Mouse (Mus musculus) bone marrow, adult 2 months (tissue): ENCODE measurements at regions not wholly inside any gene's neighbourhood (a gene's known extent, or its start where the extent isn't known, plus 50 kb on each side); places are given as distances from the start of the nearest gene placed in this dataset.

Experiments
- H3K27ac ChIP-seq: fragments of 200-500 bp; 2 replicates; pipeline ENCODE4 v1.5.1; 2012; ENCODE audit warnings: low read depth, mild to moderate bottlenecking, control low read depth, inconsistent platforms, low read length; ENCODE audit not compliant: control insufficient read depth, poor library complexity, insufficient read depth
- H3K4me1 ChIP-seq: fragments of 200-500 bp; 2 replicates; pipeline ENCODE4 v1.6.1; 2011; ENCODE audit warnings: low read length; ENCODE audit not compliant: control insufficient read depth, insufficient read depth
- H3K4me3 ChIP-seq: fragments of 200-500 bp; replicated peaks from 2 replicates; pipeline ENCODE3; 2011; ENCODE audit warnings: mild to moderate bottlenecking, low read depth, low read length, control low read depth; ENCODE audit not compliant: control insufficient read depth
- CTCF ChIP-seq: fragments of 200-500 bp; IDR thresholded peaks from 2 replicates; pipeline ENCODE4 v1.5.1; 2011; ENCODE audit warnings: low read length, control low read depth; ENCODE audit not compliant: control insufficient read depth, insufficient read depth
- POLR2A ChIP-seq: fragments of 200-500 bp; IDR thresholded peaks from 2 replicates; pipeline ENCODE4 v1.6.1; 2011; ENCODE audit warnings: low read depth, mild to moderate bottlenecking, control low read depth, low read length, borderline replicate concordance; ENCODE audit not compliant: control insufficient read depth
- WGBS: fragments of 180-500 bp; shearing (Covaris S2); methylation state at CpG from one replicate; pipeline ENCODE4 v1.1.7; 2018; 5-methylcytosine and 5-hydroxymethylcytosine counted together

- Histone ChIP-seq H3K27ac (no peak overlapping the region), H3K4me3 (no peak overlapping the region), H3K4me1 (no peaks in the 10 kb centered on the region)
- WGBS = 57% methylated on average over 11 of the region's 11 CpGs
- TF ChIP-seq CTCF = no peak
- no peak for TF ChIP-seq POLR2A
These were observed 279.2 kb downstream of the Col12a1 start for GRCm38 (mm10) chr9:79439233-79439960.

GRCm38 (mm10) chr9:79455226-79455625 is 263.4 kb downstream of the Col12a1 start:
- 65% methylated on average over 3 of the region's 3 CpGs for WGBS
- TF ChIP-seq POLR2A (no peak), CTCF (no peak)
- Histone ChIP-seq H3K4me3 (no peak overlapping the region), H3K4me1 (no peaks in the 10 kb centered on the region), H3K27ac (no peak overlapping the region)

DNA sequence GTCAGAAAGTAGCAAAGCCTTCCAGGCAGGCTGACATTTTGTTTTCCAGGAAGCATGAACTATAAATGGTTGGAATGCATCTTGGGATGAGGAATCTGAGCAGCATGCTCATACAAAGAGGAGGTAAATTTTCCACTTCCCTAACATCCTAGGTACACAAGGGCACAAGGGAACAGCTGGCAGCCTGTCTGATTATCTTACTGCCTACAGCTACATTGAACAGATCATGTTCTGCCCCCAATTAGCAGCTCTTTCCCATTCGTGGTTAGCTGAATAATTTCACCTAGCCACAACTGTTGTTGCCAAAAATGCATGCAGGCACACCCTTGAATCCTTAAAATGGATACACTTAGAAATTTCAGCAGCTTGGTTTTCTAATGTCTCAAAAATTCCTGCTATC is 239.5 kb downstream of the Col12a1 start:
- TF ChIP-seq POLR2A = no peak
- TF ChIP-seq CTCF = no peak
- 20% methylated on average over 1 of the region's 1 CpGs for WGBS
- Histone ChIP-seq H3K4me3 (no peak overlapping the region), H3K4me1 (no peaks in the 10 kb centered on the region), H3K27ac (no peak overlapping the region)

GRCm38 (mm10) chr9:79500253-79500652 is 218.4 kb downstream of the Col12a1 start:
- Histone ChIP-seq H3K4me3 (no peak overlapping the region), H3K27ac (no peak overlapping the region), H3K4me1 (no peaks in the 10 kb centered on the region)
- TF ChIP-seq POLR2A (no peak), CTCF (no peak)
- WGBS = 48% methylated on average over 2 of the region's 2 CpGs

GRCm38 (mm10) chr9:79502034-79502433 is 216.6 kb downstream of the Col12a1 start:
- no peak for TF ChIP-seq POLR2A
- TF ChIP-seq CTCF = no peak
- no peak overlapping the region for H3K4me3 ChIP-seq
- H3K4me1 ChIP-seq = no peaks in the 10 kb centered on the region

GRCm38 (mm10) chr9:79516384-79516783 is 202.2 kb downstream of the Col12a1 start:
- 84% methylated on average over 7 of the region's 7 CpGs for WGBS
- Histone ChIP-seq H3K27ac (no peak overlapping the region), H3K4me1 (no peaks in the 10 kb centered on the region), H3K4me3 (no peak overlapping the region)
- TF ChIP-seq CTCF = no peak
- TF ChIP-seq POLR2A = no peak

More at GRCm38 (mm10) chr9:79502034-79502433, 216.6 kb downstream of the Col12a1 start:
- H3K27ac ChIP-seq = no peak overlapping the region

- Histone ChIP-seq H3K27ac (no peak overlapping the region), H3K4me1 (no peaks in the 10 kb centered on the region), H3K4me3 (no peak overlapping the region)
- WGBS = 77% methylated on average over 5 of the region's 5 CpGs
- TF ChIP-seq POLR2A = no peak
- no peak for TF ChIP-seq CTCF
These were observed 201.2 kb downstream of the Col12a1 start for GRCm38 (mm10) chr9:79517461-79517860.

DNA sequence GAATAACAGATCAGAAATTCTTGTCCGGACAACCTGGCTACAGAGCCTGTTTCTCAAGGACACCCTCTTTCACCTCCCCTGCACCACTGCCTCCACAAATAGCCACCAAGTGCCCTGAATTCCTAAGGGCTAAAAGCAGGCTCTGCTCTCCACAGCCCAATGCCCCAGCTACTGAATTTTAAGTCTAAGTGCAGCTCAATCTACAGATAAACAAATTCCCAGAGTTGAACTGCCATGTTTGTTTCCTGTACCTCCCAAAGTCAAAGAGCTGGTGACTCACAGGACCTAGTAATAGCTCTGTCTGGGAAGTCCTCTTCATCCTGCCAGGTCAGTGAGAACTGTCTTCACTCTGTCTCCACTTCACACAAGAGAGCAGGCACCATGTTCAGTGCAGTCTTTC is 200.0 kb downstream of the Col12a1 start:
- TF ChIP-seq POLR2A (no peak), CTCF (no peak)
- WGBS = 73% methylated on average over 1 of the region's 1 CpGs
- Histone ChIP-seq H3K4me1 (no peaks in the 10 kb centered on the region), H3K4me3 (no peak overlapping the region), H3K27ac (no peak overlapping the region)

GRCm38 (mm10) chr9:79520498-79520897 is 198.1 kb downstream of the Col12a1 start:
- H3K27ac ChIP-seq = no peak overlapping the region
- TF ChIP-seq CTCF (no peak), POLR2A (no peak)
- H3K4me1 ChIP-seq = no peaks in the 10 kb centered on the region
- WGBS = 80% methylated on average over 2 of the region's 2 CpGs
- H3K4me3 ChIP-seq = no peak overlapping the region
